Mouse (Mus musculus) heart, adult 2 months (tissue): ENCODE measurements around the gene Tas1r2. TPM values are rescaled to one million over a fixed set of nuclear protein-coding genes. Genes with fewer than 3 reads are reported as not detected.

Experiments used
- DNase-seq, 2 experiments: peaks; one replicate each; pipeline ENCODE4 v3.0.0; 2021
- H3K27ac ChIP-seq: fragments of 200-600 bp; 2 replicates; pipeline ENCODE4 v1.8.1; 2022
- H3K27me3 ChIP-seq: fragments of 200-500 bp; 2 replicates; pipeline ENCODE4 v1.6.1; 2012; ENCODE audit warnings: mild to moderate bottlenecking, low read length, inconsistent platforms, mixed read lengths; ENCODE audit not compliant: control insufficient read depth, insufficient read depth
- H3K36me3 ChIP-seq: fragments of 200-500 bp; 2 replicates; pipeline ENCODE4 v1.6.1; 2012; ENCODE audit warnings: low read length, inconsistent platforms; ENCODE audit not compliant: control insufficient read depth, insufficient read depth
- H3K4me1 ChIP-seq: fragments of 200-500 bp; 2 replicates; pipeline ENCODE4 v1.6.1; 2011; ENCODE audit warnings: low read length; ENCODE audit not compliant: control insufficient read depth, insufficient read depth
- H3K4me3 ChIP-seq: fragments of 200-600 bp; 2 replicates; pipeline ENCODE4 v1.8.1; 2022
- H3K79me2 ChIP-seq: fragments of 200-500 bp; replicated peaks from 2 replicates; pipeline ENCODE4 v1.6.1; 2012; ENCODE audit warnings: mild to moderate bottlenecking, inconsistent platforms, low read length, moderate library complexity, mixed read lengths; ENCODE audit not compliant: control insufficient read depth, insufficient read depth
- H3K9ac ChIP-seq: fragments of 200-500 bp; 2 replicates; pipeline ENCODE4 v1.6.1; 2012; ENCODE audit warnings: low read depth, mild to moderate bottlenecking, control low read depth, inconsistent platforms, low read length, mixed read lengths
- CTCF ChIP-seq: fragments of 200-600 bp; IDR thresholded peaks from 2 replicates; pipeline ENCODE4 v1.8.1; 2022; ENCODE audit warnings: antibody characterized with exemption, mild to moderate bottlenecking, moderate library complexity
- EP300 ChIP-seq: fragments of 200-500 bp; IDR thresholded peaks from 2 replicates; pipeline ENCODE4 v1.6.1; 2011; ENCODE audit warnings: low read depth, low read length, control low read depth; ENCODE audit not compliant: insufficient read depth
- POLR2A ChIP-seq: fragments of 200-500 bp; IDR thresholded peaks from 2 replicates; pipeline ENCODE4 v1.6.1; 2011; ENCODE audit warnings: mild to moderate bottlenecking, low read depth, low read length, control low read depth; ENCODE audit not compliant: insufficient read depth
- WGBS: fragments of 180-500 bp; shearing (Covaris S2); methylation state at CpG from one replicate; pipeline ENCODE4 v1.1.7; 2018; 5-methylcytosine and 5-hydroxymethylcytosine counted together
- intact Hi-C: fragments of 180-260 bp; cut with DNase I; formaldehyde crosslinking; loops from one replicate; pipeline ENCODE4 v1.15.1; 2025
- polyA plus RNA-seq: library from polyadenylated mRNA; depleted of rRNA; stranded (reverse); fragments of >200 nt; gene quantifications from 2 replicates; pipeline ENCODE4 v1.2.3, GENCODE M21; 2012
- total RNA-seq, 2 experiments: library from RNA; stranded (reverse); gene quantifications; 2 replicates each; pipeline ENCODE4 v1.2.3; 2021

Tas1r2 gene
- total and polyA plus RNA-seq, 3 experiments, result not detected

- DNase-seq, result no peak
- TF ChIP-seq POLR2A, result no peak
- no peaks in the 10 kb centered on the region; the same call in 1 of the 2 replicates for H3K79me2 ChIP-seq
- H3K4me3 ChIP-seq, result peak overlapping the region; percentile 79
- H3K27ac ChIP-seq, result peak overlapping the region; percentile 99
- peaks cover 4% of the 10 kb centered on the region for H3K4me1 ChIP-seq
- intact Hi-C loops, result no loop called here
- 29% methylated on average over 21 of the region's 21 CpGs for WGBS
- H3K9ac ChIP-seq, result peak overlapping the region; percentile 80
- no peaks in the 10 kb centered on the region for H3K27me3 ChIP-seq
- no peaks in the 10 kb centered on the region for H3K36me3 ChIP-seq
Measured at GRCm38 (mm10) chr4:139623434-139624115, 29.8 kb upstream of the Tas1r2 start.

DNA sequence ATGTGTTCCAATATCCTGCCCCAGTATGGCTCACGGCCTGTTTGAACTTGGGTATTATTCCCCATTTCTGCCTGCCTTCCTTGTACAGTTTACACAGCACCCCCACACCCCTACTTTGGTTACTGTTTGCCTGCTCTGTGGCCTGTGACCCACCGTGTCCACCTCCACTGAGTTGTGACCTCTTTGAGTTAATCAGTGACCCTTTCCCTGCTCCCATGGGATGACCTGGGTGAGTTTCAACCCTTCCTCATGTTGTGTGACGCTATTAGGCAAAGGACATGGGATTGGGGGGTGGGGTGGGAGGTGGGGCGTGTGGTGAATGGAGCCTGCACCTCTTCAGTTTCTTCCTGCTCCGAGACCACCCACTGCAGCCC lies 29.2 kb upstream of the Tas1r2 start:
- H3K4me1 ChIP-seq, result peaks cover 4% of the 10 kb centered on the region
- H3K27me3 ChIP-seq, result no peaks in the 10 kb centered on the region
- WGBS, result 71% methylated on average over 5 of the region's 5 CpGs
- H3K79me2 ChIP-seq, result no peaks in the 10 kb centered on the region; the same call in 1 of the 2 replicates
- no peak overlapping the region for H3K27ac ChIP-seq
- no peak for DNase-seq
- H3K9ac ChIP-seq, result no peak overlapping the region
- no peaks in the 10 kb centered on the region for H3K36me3 ChIP-seq
- no peak overlapping the region for H3K4me3 ChIP-seq
- intact Hi-C loops, result no loop called here
- TF ChIP-seq EP300 (no peak), POLR2A (no peak), CTCF (no peak)

DNA sequence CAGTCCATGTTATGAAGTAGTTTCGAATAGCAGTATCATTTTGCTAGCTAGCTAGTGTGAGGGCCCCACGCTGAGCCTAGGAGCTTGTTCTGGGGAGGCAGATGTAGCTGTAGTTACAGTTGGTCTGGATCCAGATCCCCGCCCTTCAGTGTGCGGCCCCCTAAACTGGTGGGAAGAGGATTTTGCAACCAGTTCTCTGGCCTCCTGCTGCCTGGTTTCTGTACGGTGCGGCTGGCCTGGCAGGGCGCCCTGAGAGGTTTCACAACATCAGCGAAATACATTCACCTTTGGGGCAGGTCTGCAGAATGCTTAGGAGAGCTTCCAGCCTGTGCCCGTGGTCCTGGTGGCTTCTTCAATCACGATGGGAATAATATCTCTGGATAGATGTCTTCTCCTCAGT lies 28.6 kb upstream of the Tas1r2 start:
- peaks cover 4% of the 10 kb centered on the region for H3K4me1 ChIP-seq
- H3K79me2 ChIP-seq, result no peaks in the 10 kb centered on the region; the same call in 1 of the 2 replicates
- no peak overlapping the region for H3K27ac ChIP-seq
- no peaks in the 10 kb centered on the region for H3K36me3 ChIP-seq
- peak; percentile 38 to 45 for DNase-seq
- no peaks in the 10 kb centered on the region for H3K27me3 ChIP-seq
- H3K4me3 ChIP-seq, result no peak overlapping the region
- no peak for TF ChIP-seq POLR2A
- no peak for TF ChIP-seq EP300
- TF ChIP-seq CTCF, result no peak
- 71% methylated on average over 10 of the region's 10 CpGs for WGBS
- intact Hi-C loops, result no loop called here
- no peak overlapping the region for H3K9ac ChIP-seq

- H3K79me2 ChIP-seq, result no peaks in the 10 kb centered on the region; the same call in 1 of the 2 replicates
- peaks cover 4% of the 10 kb centered on the region for H3K4me1 ChIP-seq
- no peak for DNase-seq
- 92% methylated on average over 11 of the region's 11 CpGs for WGBS
- H3K27ac ChIP-seq, result no peak overlapping the region
- no peaks in the 10 kb centered on the region for H3K36me3 ChIP-seq
- no peak overlapping the region for H3K9ac ChIP-seq
- no peak overlapping the region for H3K4me3 ChIP-seq
- intact Hi-C loops, result no loop called here
- H3K27me3 ChIP-seq, result no peaks in the 10 kb centered on the region
- no peak for TF ChIP-seq EP300
- TF ChIP-seq CTCF, result no peak
- TF ChIP-seq POLR2A, result no peak
Measured at GRCm38 (mm10) chr4:139627361-139627760, 26.0 kb upstream of the Tas1r2 start.

DNA sequence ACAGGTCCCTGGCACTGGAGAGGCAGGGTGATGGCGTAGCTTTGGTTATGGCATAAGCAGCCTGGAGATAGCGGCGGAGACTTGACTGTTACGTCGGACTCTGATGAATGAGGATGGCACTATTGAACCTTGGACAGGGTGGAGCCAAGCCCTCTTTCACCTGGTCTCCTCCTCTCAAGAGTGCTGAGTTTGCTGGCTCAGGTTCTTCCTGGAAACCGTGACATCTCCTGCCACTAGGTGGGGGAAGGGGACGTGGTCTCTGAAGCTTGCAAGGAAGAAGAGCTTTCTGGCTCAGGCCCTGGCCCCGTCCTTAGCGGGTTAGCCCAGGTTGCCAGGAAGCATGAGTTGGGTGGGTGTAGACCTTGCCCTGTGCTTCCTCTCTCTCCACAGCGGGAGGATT lies 23.2 kb upstream of the Tas1r2 start:
- WGBS, result 81% methylated on average over 10 of the region's 10 CpGs
- TF ChIP-seq CTCF (no peak), POLR2A (no peak)

GRCm38 (mm10) chr4:139631141-139631540 lies 22.2 kb upstream of the Tas1r2 start:
- TF ChIP-seq POLR2A (no peak), EP300 (no peak), CTCF (no peak)
- Histone ChIP-seq H3K4me1 (no peaks in the 10 kb centered on the region), H3K79me2 (no peaks in the 10 kb centered on the region; the same call in 1 of the 2 replicates), H3K27ac (no peak overlapping the region), H3K9ac (no peak overlapping the region), H3K36me3 (no peaks in the 10 kb centered on the region), H3K27me3 (no peaks in the 10 kb centered on the region), H3K4me3 (no peak overlapping the region)
- WGBS, result 48% methylated on average over 5 of the region's 5 CpGs
- DNase-seq, result no peak
- intact Hi-C loops, result no loop called here

More for the DNA sequence above, 23.2 kb upstream of the Tas1r2 start:
- H3K27ac ChIP-seq, result no peak overlapping the region
- no peak overlapping the region for H3K4me3 ChIP-seq
- no peak for DNase-seq
- no peaks in the 10 kb centered on the region for H3K4me1 ChIP-seq
- H3K36me3 ChIP-seq, result no peaks in the 10 kb centered on the region
- intact Hi-C loops, result no loop called here
- no peak overlapping the region for H3K9ac ChIP-seq
- no peaks in the 10 kb centered on the region; the same call in 1 of the 2 replicates for H3K79me2 ChIP-seq
- H3K27me3 ChIP-seq, result no peaks in the 10 kb centered on the region
